Mouse (Mus musculus) ES-Bruce4 (cell line): Measurements from ENCODE around the gene Men1.

Source experiments
- EP300 ChIP-seq: IDR thresholded peaks from 2 replicates; pipeline ENCODE4 v1.6.1; 2011; ENCODE audit warnings: low read depth, low read length; ENCODE audit not compliant: insufficient read depth
- POLR2A ChIP-seq: IDR thresholded peaks from one replicate; pipeline ENCODE4 v1.8.1; 2011; ENCODE audit warnings: low read length; ENCODE audit not compliant: insufficient read depth

GRCm38 (mm10) chr19:6336920-6337319, 2.1 kb downstream of the Men1 start:
- no peak for TF ChIP-seq POLR2A
- TF ChIP-seq EP300, result no peak
